Mouse (Mus musculus) telencephalon, adult 2 months (tissue): ENCODE measurements around the gene Cacna2d2.

Experiments used
- DNase-seq: peaks from one replicate; pipeline ENCODE4 v3.0.0-alpha.2; 2011; ENCODE audit warnings: low read depth, low spot score

Cacna2d2 gene

DNA sequence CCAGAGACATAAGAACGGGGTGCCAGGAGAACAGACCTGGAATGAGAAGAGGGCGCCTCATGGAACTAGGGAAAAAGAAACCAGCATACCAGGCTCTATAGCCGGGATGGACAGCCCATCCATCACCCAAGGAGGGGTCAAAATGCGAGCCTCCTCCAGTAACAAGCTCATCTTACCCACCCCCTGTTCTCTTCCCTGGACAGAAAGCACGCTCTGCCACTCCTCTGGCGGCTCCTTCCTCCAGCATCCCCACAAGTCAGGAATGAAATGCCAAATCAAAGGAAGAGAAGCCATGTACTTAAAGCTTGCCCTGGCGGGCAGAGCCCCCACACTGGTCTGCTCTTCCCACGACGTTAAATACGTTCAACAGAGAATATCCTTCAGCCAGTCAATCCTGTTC, 141.6 kb downstream of the Cacna2d2 start:
- no peak for DNase-seq

DNA sequence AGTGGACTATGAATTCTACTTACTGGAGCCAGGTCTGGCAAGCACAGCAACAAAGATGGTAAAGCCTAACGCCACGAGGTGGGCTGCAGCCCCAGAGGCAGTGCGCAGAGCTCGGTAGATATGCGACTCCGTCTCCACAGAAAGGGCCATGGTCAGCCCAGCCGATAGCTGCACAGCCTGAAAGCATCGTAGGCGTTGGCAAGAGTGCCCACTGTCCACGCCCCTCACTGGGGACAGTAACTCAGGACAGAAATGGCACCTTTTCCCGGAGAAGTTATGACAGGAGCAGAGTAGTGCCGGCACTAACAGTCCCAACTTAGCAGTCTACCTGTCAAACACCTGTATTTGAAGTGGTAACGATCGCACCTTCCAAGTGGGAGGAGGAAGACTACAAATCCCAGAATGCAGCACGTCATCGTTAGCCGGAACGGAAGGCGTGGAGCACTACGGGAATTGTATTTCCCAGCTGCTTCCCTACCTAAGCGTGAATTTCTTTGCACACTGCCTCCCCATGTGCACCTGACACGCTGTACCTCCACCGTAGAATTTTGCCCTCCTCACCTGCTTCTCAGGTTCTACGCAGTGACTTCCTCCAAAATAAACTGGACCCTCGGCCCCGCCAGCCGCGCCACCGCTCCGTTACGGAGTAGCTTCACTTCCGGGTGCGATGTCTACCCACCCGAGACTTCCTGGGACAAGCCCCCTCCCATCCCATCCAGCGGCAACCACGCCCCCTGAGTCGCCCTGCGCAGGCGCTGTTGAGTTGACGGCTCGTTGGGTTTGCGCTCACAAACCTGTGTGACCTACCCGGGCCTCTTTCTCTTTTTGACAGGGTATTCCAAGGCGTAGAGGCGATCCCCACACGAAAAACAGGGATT, 142.3 kb downstream of the Cacna2d2 start, which contains the start of the genes Cyb561d2 and Nprl2:
Cyb561d2 (minus strand) TSS at position 720 of the 878 bp plus-strand sequence.
Nprl2 (plus strand) TSS at position 753 of the 878 bp plus-strand sequence.
- DNase-seq: peak; percentile 94

DNA sequence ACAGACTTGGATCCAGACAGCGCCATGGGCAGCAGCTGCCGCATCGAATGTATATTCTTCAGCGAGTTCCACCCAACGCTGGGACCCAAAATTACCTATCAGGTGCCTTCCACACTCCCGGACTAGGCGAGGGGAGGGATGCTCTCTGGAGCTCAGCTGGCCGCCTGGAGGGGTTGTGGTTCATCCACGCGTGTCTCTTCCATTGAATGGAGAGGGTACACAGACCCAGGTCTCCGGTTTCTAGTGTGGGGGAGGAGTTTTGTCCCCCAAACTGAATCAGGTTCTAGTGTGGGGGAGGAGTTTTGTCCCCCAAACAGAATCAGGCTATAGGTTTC, 142.9 kb downstream of the Cacna2d2 start:
- no peak for DNase-seq

DNA sequence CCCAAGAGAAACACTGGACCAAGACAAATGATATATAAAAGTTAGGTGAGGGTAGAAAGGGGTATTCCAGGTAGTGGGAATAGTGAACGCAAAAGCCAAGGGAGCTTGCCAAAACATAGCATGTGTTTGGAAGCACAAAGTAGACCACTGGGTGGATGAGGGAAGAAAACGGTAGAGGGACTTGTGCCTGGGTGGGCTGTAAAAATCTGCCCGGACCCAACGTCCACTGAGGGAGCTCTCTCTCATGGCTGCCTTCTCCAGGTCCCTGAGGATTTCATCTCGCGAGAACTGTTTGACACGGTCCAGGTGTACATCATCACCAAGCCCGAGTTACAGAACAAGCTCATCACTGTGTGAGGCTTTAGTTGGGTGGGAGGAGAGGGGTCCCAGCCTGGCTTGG, 143.3 kb downstream of the Cacna2d2 start:
- no peak for DNase-seq

DNA sequence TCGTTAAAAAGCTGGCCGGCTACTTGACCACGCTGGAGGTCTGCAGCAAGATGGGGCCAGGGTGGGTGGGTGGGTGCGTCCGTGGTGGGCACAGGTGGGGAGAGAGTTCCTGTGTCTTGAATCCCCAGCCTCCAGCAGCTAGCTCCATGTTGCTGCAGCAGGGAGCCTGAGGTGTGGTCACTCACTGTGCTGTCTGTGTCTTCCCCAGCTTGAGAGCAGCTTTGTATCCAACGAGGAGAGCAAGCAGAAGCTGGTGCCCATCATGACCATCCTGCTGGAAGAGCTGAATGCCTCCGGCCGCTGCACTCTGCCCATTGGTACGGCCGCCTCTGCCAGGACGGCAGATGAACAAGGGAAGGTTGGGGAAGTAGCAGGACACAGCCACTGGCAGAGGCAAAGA, 143.9 kb downstream of the Cacna2d2 start:
- no peak for DNase-seq

DNA sequence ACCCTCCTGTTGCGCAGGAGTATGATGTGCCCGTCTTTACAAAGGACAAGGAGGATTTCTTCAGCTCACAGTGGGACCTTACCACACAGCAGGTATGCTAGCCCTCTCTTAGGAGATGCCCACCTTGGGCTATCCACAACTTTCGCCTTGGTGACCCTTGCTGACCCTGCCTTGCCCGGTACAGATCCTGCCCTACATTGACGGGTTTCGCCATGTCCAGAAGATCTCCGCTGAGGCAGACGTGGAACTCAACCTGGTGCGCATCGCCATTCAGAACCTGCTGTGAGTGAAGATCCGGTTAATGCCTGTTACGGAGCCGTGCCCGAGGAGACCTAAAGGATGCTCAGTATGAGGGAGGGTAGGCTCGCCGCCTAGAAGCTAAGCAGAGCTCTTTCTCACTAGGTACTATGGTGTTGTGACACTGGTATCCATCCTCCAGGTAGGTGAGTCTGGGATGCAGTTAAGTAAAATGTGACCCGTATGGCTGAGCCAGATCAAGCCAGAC, 144.8 kb downstream of the Cacna2d2 start:
- no peak for DNase-seq

DNA sequence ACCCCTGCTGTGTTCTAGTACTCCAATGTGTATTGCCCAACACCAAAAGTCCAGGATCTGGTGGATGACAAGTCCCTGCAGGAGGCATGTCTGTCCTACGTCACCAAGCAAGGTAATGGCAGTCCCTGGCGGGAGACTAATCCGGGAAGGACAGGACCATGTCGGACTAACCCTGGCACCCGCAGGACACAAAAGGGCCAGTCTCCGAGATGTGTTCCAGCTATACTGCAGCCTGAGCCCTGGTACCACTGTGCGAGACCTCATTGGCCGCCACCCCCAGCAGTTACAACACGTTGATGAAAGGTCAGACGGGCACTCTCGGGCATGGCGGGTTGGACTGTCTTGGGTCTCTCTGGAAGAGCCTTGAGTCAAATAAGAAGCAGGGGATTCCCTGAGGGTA, 145.3 kb downstream of the Cacna2d2 start:
- DNase-seq: no peak

DNA sequence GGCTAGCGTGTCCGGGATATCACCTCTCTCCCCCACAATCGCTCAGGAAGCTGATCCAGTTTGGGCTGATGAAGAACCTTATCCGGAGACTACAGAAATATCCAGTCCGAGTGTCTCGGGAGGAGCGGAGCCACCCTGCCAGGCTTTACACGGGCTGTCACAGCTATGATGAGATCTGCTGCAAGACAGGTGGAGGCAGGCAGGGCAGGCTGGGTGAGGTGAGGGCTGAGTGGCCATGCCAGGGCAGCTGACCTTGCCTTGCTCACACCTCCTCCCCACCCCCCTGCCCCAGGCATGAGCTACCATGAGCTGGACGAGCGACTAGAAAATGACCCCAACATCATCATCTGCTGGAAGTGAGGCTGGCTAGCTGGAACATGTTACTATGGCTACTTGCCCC, 145.8 kb downstream of the Cacna2d2 start:
- DNase-seq: no peak

DNA sequence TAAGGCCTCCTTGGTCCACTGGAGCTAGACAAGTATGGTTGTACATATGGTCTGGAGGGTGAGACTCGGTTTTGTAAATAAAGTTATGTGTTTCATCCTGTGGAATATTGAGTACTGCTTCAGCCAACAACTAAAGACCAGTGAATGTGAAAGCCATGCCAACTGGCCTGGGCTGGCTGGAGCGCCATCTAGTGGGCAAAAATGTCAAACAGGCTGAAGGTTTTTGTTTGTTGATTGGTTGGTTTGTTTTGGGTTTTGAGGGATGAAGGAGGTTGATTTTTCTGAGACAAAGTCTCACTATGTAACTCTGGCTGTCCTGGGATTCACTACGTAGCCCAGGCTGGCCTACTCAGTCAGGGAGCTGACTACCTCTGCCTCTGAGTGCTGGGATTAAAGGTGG, 146.2 kb downstream of the Cacna2d2 start:
- no peak for DNase-seq

DNA sequence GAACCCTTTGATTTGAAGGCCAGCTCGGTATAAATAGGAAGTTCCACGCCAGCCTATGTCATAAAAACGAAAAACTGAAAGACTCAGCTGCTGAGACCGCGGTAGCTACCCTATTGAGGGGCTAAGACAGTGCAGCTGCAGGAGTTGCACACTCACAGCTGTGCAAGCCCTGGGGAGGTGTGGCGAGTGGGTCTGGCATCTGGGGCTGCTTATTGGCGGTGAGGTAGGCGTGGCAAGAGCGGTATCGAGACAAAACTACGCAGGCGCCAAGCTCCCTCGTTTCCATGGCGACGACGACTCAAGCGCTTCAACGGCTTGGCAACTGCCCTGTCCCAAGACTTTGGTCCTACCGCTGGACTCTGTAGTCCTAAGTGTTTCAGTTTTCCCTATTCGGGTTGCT, 147.6 kb downstream of the Cacna2d2 start, which contains the start of gene Zmynd10:
Zmynd10 (plus strand) TSS at position 273 of the 400 bp plus-strand sequence.
- DNase-seq: peak; percentile 82

DNA sequence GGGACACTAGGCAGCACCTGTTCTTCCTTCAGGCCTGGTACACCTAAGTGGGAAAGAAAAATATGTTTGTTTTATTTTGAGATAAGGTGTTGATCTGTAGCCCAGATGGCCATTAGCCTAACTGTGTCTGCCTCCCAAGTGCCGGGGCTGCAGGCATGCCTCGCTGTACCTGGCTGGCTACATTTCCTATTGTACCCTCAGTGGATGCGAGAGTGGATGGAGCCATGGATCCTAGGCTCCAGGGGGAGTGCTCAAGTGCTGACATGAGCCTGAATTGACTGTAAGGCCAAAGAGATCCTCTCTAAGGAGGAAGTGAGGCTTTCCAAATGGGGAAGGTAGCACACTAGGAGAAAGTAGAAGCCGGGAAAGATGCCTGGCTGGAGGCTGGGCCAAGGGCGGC, 148.5 kb downstream of the Cacna2d2 start:
- DNase-seq: no peak

DNA sequence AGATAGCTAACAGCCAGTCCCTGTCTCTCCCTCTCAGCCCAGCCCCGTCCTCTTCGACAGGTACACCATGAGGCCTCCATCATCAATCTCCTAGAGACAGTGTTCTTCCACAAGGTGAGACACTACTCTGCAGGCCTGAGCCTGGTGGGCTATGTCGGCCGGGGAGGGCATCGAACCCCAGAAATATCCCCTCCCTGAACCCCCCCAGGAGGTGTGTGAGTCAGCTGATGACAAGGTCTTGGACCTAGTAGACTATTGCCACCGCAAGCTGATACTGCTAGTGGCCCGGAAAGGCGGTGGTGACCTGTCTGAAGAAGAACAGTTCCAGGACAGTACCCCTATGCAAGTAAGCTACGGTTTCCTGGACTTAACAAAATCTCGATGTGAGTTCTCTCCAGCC, 149.4 kb downstream of the Cacna2d2 start:
- DNase-seq: no peak

DNA sequence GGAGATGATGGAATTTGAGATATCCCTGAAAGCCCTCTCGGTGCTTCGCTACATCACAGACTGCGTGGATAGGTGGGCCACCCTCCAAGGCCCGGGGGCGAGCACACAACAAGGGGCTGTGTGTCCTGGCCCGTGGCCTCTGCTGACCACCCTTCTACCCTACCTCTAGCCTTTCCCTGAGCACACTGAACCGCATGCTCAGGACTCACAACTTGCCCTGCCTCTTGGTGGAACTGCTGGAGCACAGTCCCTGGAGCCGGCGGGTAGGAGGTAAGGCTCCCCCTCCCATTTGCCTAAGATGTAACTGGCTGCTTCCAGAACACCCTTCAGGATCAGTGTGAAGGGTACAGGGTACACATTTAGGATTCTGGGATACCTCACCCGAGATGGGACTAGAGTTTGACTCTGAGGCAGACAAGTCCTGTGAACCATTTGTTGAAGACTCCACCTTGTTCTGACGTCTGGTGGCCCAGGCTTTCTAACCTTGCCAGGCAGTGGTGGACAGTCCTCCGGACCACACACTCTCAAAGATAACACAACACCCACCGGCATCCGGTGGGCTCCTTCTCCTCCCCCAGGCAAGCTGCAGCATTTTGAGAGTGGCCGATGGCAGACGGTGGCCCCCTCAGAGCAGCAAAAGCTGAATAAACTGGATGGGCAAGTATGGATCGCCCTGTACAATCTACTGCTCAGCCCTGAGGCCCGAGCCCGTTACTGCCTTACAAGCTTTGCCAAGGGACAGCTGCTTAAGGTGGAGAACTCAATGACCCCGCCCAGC, 150.1 kb downstream of the Cacna2d2 start:
- no peak for DNase-seq

DNA sequence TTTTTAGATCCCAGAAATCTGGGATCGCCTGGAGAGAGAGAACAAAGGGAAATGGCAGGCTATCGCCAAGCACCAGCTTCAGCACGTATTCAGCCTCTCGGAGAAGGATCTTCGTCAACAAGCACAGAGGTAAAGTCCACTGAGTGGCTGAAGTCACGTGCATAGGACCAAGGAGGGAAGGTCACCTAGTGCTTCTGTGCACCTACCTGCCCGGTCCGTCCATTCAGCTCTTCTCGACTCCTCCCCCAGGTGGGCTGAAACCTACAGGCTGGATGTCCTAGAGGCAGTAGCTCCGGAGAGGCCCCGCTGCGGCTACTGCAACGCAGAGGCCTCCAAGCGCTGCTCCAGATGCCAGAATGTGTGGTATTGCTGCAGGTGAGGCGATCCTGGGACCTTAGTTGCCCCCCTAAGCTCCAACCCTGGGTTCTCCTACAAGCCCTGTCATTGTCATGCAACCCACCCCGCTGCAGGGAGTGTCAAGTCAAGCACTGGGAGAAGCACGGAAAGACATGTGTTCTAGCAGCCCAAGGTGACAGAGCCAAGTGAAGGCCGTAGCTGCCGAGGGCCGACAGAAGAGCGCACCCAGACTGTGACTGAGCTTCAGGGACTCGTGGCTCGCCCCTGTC, 151.2 kb downstream of the Cacna2d2 start:
- DNase-seq: no peak

DNA sequence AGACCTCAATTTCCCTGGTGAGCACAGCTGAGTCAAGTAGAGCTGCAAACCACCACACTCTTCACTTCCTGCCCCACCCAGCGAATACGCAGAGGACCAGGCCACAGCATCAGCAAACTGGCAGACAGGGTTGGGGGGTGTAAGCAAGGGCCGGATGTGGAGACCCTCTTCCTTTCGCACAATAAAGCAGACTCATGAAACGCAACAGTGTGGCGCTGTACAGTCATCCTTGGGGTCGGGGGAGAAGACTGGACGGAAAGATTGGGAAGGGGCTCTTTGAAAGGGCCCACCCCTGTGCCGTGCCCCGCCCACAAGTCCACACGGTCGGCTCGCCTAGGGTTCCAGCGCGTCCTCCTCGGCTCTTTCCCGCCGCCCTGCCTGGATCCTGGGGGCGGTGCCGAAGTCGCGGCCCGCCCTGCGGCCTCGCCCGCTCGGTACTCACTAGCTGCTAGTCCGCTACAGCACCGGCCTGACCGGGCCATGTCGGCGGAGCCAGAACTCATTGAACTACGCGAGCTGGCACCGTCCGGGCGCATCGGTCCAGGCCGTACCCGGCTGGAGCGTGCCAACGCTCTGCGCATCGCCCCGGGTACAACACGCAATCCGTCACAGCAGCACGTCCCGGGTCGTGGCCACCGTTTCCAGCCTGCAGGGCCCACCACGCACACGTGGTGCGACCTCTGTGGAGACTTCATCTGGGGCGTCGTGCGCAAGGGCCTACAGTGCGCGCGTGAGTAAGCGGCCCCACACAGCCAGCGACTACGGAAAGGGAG, 151.9 kb downstream of the Cacna2d2 start, which contains the start of gene Rassf1:
Rassf1 (plus strand) TSS at position 439 of the 773 bp plus-strand sequence.
- DNase-seq: no peak

DNA sequence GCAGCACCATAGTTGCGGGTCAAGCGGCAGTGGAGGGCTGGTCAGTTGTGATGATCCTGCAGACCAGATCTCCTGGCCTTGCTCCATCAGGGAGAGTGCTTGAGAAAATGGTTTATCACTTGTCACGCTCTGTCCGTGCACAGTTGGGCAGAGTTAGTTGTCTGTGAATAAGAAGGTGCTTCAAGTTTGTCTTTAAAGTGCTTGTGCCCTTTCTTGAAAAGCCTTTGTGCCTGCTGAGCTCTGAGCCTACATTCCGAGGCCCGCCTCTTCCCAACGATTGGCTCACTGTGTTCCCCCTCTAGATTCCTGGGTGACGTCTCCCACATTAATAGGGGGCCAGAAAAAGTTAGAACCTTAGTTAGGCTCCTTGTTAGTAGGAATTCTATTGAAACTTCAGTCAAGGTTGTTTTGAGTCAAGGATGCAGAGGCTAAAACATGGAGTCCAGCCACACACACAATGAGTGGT, 152.5 kb downstream of the Cacna2d2 start:
- no peak for DNase-seq

DNA sequence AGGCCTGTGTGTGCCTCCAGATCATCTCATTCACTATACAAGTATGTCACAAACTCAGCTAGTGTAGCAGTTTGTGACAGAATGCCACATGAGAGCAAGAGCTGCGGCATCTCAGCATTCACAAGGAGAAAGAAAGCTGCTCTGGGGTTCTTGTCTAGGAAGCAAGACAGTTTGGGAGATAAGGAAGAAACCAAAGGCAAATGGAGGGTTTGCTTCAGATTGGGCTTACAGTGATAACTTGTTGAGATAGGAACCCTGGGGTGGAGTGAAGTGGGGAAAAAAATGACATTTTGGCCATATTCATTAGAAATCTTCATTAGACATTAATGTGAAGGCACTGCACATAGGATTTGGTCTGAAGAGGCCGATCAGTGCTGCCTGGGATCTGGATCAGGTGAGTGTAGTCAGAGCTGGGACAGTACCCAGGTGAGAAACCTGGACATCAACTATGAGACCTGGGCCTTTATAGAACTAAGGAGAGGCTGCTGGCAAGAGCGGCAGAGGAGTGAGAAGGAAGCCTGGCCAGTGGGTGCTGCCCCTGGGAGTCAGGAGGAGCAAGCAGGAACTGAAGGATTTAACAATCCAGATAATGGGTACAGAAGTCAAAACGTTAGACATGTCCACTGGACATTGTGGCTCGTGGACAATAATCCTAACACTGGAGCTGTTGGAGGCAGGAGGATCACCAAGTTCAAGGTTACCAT, 153.4 kb downstream of the Cacna2d2 start:
- DNase-seq: no peak

DNA sequence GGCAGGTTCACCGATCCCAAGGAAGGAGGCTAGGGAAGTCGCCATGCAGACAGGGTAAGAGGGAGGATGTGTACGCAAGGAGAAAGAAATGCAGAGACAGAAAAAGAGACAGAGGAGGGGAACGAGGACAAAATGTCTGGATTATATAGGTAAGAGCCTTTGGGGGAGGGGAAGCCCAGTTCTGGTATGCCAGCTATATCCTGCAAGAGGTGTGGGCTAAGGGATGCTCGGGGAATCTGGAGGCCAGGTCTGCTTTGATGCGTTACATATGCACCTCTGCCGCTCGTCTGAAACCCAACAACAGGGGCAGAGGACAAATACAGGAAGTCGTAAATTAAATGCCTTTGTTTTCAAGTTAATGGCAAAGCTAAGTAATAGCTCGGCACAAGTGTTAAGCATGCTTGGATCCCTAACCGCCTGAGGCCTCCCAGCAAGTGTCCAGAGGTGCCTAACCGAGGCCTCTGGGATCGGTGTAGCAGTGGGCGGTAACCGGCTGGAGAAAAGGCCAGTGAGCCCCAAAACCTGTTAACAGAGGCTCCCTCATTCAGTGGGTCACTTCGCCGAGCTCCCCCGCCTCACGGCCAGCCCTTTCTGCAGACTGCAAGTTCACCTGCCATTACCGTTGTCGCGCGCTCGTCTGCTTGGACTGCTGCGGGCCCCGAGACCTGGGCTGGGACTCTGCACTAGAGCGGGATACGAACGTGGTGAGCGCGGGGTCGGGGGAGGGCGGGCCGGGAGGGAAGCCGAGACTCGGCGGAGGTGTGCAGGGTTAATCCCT, 154.3 kb downstream of the Cacna2d2 start:
- DNase-seq: no peak

DNA sequence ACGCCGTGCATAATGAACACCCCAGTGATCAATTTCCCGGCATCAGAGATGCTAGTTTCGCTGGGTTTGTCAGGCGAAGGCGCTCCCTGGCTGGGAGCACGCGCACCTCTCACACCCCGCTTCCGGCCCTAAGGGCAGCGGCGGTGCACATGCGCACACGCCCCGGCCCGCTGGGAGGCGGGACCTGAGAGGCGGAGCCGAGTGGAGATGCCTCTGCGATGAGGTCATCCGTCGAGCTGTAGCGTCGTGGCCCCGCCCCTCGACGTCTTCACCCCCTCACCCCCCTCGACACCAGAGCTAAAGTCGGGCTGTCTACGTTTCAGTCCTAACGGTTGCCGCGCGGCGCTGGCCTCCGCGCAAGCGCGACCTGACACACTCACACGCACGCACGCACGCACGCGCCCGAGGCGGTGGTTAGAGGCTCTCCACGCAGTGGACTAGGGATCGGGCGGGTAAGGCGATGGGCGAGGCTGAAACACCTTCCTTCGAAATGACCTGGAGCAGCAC, 155.0 kb downstream of the Cacna2d2 start:
- peak; percentile 98 for DNase-seq
